25 mouse cellular contexts compared by ENCODE assay signal in genomic region chr11:54684831-54685230, GRCm38 (mm10).
DNase-seq lines count a peak whose midpoint lies in the region; ATAC-seq and TF ChIP-seq lines count a peak whose summit lies in the region.
"Had no signal": no experiment of that assay in that cellular context is flagged by ENCODE, and none has a peak within 500 bp of the region (broad histone marks: within the 10 kb centered on the region; RNA-seq: fewer than 3 reads in every experiment).

No protein-coding gene starts in this region.

- no peak for ATAC-seq in heart, embryonic 15.5 days (replicated peaks; ENCODE audit: insufficient number of reproducible peaks, insufficient read depth, low FRiP score, low read depth)
- peak; percentile 64; the same call in 1 of the 2 replicates for ATAC-seq in limb, embryonic 13.5 days (ENCODE audit: low FRiP score, low read depth)
- ATAC-seq in forebrain, postnatal 0 days, result no peak
- ATAC-seq: forebrain, embryonic 15.5 days; hindbrain, postnatal 0 days; inflammation-experienced regulatory T-cells, adult 6 months; intestine, embryonic 16.5 days; Patski had no signal

- H3K9me3 ChIP-seq in heart, embryonic 15.5 days (replicated peaks), result no peaks in the 10 kb centered on the region
- H3K9me3 ChIP-seq in limb, embryonic 13.5 days, result no peaks in the 10 kb centered on the region
- H3K9me3 ChIP-seq in limb, embryonic 10.5 days (replicated peaks), result no peaks in the 10 kb centered on the region
- no peaks in the 10 kb centered on the region for H3K9me3 ChIP-seq in forebrain, postnatal 0 days (ENCODE audit: low read length)
- H3K9me3 ChIP-seq: embryonic facial prominence, embryonic 12.5 days; forebrain, embryonic 12.5 days; forebrain, embryonic 15.5 days had no signal

- H3K27ac ChIP-seq in gastrocnemius, adult 2 months, result peak overlapping the region; percentile 66
- H3K27ac ChIP-seq in heart, embryonic 15.5 days, result 0 out of 2 replicates have a peak overlapping the region, but pooled peaks have one; percentile 6
- H3K27ac ChIP-seq in limb, embryonic 13.5 days, result no peak overlapping the region
- H3K27ac ChIP-seq in limb, embryonic 10.5 days, result no peak overlapping the region
- no peak overlapping the region for H3K27ac ChIP-seq in forebrain, postnatal 0 days (ENCODE audit: low read depth, low read length)
- H3K27ac ChIP-seq: embryonic facial prominence, embryonic 12.5 days; forebrain, embryonic 12.5 days; forebrain, embryonic 15.5 days; hindbrain, embryonic 14.5 days; hindbrain, postnatal 0 days had no signal

- intact Hi-C loops in gastrocnemius, adult 2 months (cut with DNase I), result no loop called here
- intact Hi-C loops in heart, postnatal 36 days (cut with DNase I), result no loop called here

- H3K27me3 ChIP-seq in heart, embryonic 15.5 days, result no peaks in the 10 kb centered on the region
- H3K27me3 ChIP-seq in limb, embryonic 13.5 days, result no peaks in the 10 kb centered on the region
- H3K27me3 ChIP-seq in limb, embryonic 10.5 days (ENCODE audit: low read depth, poor library complexity, severe bottlenecking), result no peaks in the 10 kb centered on the region
- H3K27me3 ChIP-seq in forebrain, postnatal 0 days (ENCODE audit: insufficient read depth, low read length), result no peaks in the 10 kb centered on the region
- H3K27me3 ChIP-seq: CH12.LX; embryonic facial prominence, embryonic 12.5 days; forebrain, embryonic 12.5 days; forebrain, embryonic 15.5 days; Patski had no signal

- no peak overlapping the region for H3K4me3 ChIP-seq in gastrocnemius, adult 2 months
- H3K4me3 ChIP-seq in heart, embryonic 15.5 days, result no peak overlapping the region
- H3K4me3 ChIP-seq in limb, embryonic 13.5 days, result no peak overlapping the region
- no peak overlapping the region for H3K4me3 ChIP-seq in limb, embryonic 10.5 days
- H3K4me3 ChIP-seq in forebrain, postnatal 0 days (ENCODE audit: low read depth, low read length), result no peak overlapping the region
- H3K4me3 ChIP-seq: embryonic facial prominence, embryonic 12.5 days; erythroblast, embryonic 14.5 days; forebrain, embryonic 12.5 days; forebrain, embryonic 15.5 days had no signal

- no peaks in the 10 kb centered on the region; the same call in 1 of the 2 replicates for H3K4me1 ChIP-seq in heart, embryonic 15.5 days (replicated peaks)
- H3K4me1 ChIP-seq in limb, embryonic 13.5 days, result peaks cover 14% of the 10 kb centered on the region
- H3K4me1 ChIP-seq in limb, embryonic 10.5 days, result no peaks in the 10 kb centered on the region; the same call in 1 of the 2 replicates
- H3K4me1 ChIP-seq in forebrain, postnatal 0 days (ENCODE audit: insufficient read depth), result no peaks in the 10 kb centered on the region
- H3K4me1 ChIP-seq: forebrain, embryonic 12.5 days; forebrain, embryonic 15.5 days had no signal

- DNase-seq in gastrocnemius, adult 2 months, result no peak
- DNase-seq in gastrocnemius, adult 18-20 months (ENCODE audit: low spot score), result no peak
- no peak for DNase-seq in heart, postnatal 36 days
- DNase-seq in limb, embryonic 10.5 days (ENCODE audit: low spot score), result no peak
- no peak for DNase-seq in forebrain, postnatal 0 days
- DNase-seq: adrenal gland, postnatal 10 days; adrenal gland, postnatal 36 days; B cell, adult 2 months; cerebellum, adult 18-20 months; cerebellum, adult 9-10 months; cerebellum, postnatal 14 days; gastrocnemius, postnatal 25 days; kidney, adult 18-20 months had no signal

- 72% methylated on average over 2 of the region's 2 CpGs for WGBS in heart, embryonic 15.5 days
- 78% methylated on average over 2 of the region's 2 CpGs for WGBS in limb, embryonic 13.5 days
- 92% methylated on average over 2 of the region's 2 CpGs for WGBS in limb, embryonic 10.5 days
- 64% methylated on average over 2 of the region's 2 CpGs for WGBS in forebrain, postnatal 0 days

- TF ChIP-seq CTCF in gastrocnemius, adult 2 months (IDR thresholded peaks at IDR 0.05), result no peak
- TF ChIP-seq CTCF in forebrain, postnatal 0 days (IDR thresholded peaks at IDR 0.05; ENCODE audit: low read depth), result no peak

- H3K9ac ChIP-seq in heart, embryonic 15.5 days, result no peak overlapping the region
- H3K9ac ChIP-seq in limb, embryonic 13.5 days, result no peak overlapping the region
- no peak overlapping the region for H3K9ac ChIP-seq in forebrain, postnatal 0 days
- H3K9ac ChIP-seq: embryonic facial prominence, embryonic 12.5 days; forebrain, embryonic 12.5 days; forebrain, embryonic 15.5 days; hindbrain, embryonic 14.5 days had no signal

- H3K4me2 ChIP-seq in heart, embryonic 15.5 days, result no peak overlapping the region
- no peak overlapping the region for H3K4me2 ChIP-seq in limb, embryonic 13.5 days (replicated peaks)
- H3K4me2 ChIP-seq in forebrain, postnatal 0 days (ENCODE audit: low read depth), result no peak overlapping the region
- H3K4me2 ChIP-seq: embryonic facial prominence, embryonic 12.5 days; forebrain, embryonic 12.5 days; forebrain, embryonic 15.5 days; hindbrain, embryonic 14.5 days had no signal

- peaks cover 34% of the 10 kb centered on the region for H3K36me3 ChIP-seq in heart, embryonic 15.5 days
- H3K36me3 ChIP-seq in limb, embryonic 13.5 days, result peaks cover 32% of the 10 kb centered on the region
- H3K36me3 ChIP-seq in limb, embryonic 10.5 days, result peaks cover 63% of the 10 kb centered on the region
- peaks cover 51% of the 10 kb centered on the region for H3K36me3 ChIP-seq in forebrain, postnatal 0 days (ENCODE audit: insufficient read depth)

Comparison
In these comparisons a context has a peak if more than half of its experiments do, and no peak if none do; other contexts are left out.
1. H3K27ac ChIP-seq: peak in gastrocnemius, adult 2 months (single experiment) and heart, embryonic 15.5 days (single experiment); none in limb, embryonic 13.5 days (single experiment), limb, embryonic 10.5 days (single experiment) and forebrain, postnatal 0 days (single experiment).